Mouse (Mus musculus) right cerebral cortex, adult 18-20 months (tissue): ENCODE data around the gene Slc25a10.

Experiments
- DNase-seq: peaks from one replicate; pipeline ENCODE4 v3.0.0; 2022; ENCODE audit warnings: mixed read lengths

Slc25a10 gene

GRCm38 (mm10) chr11:120491317-120492023 is at the start of gene Slc25a10:
Gene Slc25a10 (plus strand): TSS chr11:120491840.
- peak; percentile 92 for DNase-seq

- no peak for DNase-seq
These were observed 49.3 kb upstream of the Slc25a10 start, which contains the start of gene Tspan10 for GRCm38 (mm10) chr11:120442344-120442743. Gene Tspan10 (plus strand): TSS chr11:120442644.

DNA sequence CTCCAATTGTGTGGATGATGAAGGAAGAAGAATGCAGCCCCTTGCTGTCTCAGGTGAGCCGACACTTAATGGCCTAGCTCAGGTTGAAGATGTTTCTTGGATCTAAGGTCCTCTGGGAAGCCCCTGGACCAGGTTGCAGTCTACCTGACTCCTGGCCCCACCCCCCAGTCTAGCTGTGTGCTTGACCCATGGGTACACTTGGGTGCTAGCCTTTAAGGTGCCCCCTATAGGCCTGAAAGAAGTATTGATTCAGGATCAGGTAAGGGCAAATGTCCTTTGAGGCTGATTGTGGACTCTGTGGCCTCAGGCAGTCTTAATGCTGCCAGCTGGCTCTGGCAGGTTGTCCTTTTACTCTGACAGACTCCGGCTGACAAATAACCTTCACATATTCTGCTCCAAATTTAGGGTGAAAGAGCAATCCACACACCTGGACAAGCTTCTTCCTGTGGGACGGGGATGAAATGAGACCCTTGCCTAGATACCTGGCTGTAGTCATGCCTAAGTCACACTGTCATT is 48.8 kb upstream of the Slc25a10 start:
- no peak for DNase-seq

GRCm38 (mm10) chr11:120444106-120444505 is 47.5 kb upstream of the Slc25a10 start:
- no peak for DNase-seq

DNA sequence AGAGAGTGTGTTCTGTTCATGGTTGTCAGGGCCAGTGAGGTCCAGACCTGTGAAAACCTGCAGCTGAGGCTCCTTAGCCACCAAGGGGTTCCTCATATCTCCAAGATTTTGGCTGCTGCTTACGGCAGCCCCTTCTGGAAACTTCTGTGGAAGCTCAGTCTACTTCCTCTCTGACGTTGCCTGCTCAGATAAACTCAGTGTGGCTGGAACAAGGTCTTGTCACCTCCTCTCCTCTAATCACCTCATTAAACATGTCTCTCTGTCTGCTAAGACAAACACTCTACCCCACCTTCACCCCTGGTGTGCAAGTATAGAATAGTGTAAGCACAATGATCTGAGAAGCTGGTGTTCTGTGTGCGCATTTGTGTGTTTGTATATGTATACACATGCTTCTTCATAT is 46.2 kb upstream of the Slc25a10 start:
- no peak for DNase-seq

GRCm38 (mm10) chr11:120447179-120447578 is 44.5 kb upstream of the Slc25a10 start:
- DNase-seq: no peak

DNA sequence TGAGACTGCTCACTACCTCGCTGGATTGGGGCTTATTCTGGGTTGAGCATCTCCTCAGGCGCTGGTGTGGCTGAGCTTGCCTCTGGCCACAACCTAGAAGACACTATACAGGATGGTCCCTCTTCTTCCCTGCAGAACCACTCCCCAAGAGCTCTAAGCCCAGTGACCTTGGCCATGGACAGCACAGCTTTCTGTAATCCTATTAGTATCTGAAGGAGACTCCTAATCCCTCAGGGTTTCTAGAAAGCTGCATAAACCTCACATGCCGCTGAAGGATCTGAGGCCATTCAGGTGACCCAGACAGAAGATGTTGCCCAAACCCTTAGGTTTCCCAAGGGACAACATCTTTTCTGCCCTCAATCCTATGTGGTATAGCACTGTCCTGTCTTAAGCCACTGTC is 39.4 kb upstream of the Slc25a10 start:
- DNase-seq: no peak

- DNase-seq: no peak
These were observed 38.3 kb upstream of the Slc25a10 start, which contains the start of gene Pde6g for GRCm38 (mm10) chr11:120453306-120453705. Gene Pde6g (minus strand): TSS chr11:120453500.

DNA sequence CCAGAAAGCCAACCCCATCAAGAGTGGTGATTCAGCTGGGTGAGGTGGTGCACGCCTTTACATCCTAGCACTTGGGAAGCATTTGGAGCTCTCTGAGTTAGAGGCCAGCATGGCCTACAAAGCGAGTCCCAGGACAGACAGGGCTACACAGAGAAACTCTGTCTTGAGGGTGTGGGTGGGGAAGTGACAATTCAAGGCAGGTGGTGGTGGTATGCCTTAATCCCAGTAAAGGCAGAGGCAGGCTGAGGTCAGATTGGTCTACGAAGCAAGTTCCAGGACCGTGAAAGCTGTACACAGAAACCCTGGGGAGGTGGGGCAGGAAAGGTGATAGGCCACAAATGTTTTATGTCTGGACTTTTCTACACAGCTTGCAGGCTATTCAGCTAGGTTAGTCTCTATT is 36.7 kb upstream of the Slc25a10 start:
- no peak for DNase-seq

DNA sequence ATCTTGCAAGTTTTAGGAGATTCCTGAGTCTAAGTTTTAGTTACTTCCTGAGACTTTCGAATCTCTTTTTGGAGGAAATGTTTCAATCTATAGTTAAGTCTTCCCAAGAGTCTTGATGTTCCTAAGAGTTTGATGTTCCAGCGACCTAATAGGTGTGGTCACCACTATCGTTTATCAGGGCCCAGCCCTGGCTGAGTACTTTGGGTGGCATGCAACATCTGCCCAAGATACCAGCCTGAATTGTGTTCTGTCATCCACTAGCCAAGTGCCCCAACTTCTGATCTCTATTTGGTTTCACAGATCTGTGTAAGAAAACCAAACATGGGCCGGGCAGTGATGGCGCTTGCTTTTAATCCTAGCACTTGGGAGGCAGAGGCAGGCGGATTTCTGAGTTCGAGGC is 36.2 kb upstream of the Slc25a10 start:
- no peak for DNase-seq

GRCm38 (mm10) chr11:120457370-120457769 is 34.3 kb upstream of the Slc25a10 start:
- no peak for DNase-seq

DNA sequence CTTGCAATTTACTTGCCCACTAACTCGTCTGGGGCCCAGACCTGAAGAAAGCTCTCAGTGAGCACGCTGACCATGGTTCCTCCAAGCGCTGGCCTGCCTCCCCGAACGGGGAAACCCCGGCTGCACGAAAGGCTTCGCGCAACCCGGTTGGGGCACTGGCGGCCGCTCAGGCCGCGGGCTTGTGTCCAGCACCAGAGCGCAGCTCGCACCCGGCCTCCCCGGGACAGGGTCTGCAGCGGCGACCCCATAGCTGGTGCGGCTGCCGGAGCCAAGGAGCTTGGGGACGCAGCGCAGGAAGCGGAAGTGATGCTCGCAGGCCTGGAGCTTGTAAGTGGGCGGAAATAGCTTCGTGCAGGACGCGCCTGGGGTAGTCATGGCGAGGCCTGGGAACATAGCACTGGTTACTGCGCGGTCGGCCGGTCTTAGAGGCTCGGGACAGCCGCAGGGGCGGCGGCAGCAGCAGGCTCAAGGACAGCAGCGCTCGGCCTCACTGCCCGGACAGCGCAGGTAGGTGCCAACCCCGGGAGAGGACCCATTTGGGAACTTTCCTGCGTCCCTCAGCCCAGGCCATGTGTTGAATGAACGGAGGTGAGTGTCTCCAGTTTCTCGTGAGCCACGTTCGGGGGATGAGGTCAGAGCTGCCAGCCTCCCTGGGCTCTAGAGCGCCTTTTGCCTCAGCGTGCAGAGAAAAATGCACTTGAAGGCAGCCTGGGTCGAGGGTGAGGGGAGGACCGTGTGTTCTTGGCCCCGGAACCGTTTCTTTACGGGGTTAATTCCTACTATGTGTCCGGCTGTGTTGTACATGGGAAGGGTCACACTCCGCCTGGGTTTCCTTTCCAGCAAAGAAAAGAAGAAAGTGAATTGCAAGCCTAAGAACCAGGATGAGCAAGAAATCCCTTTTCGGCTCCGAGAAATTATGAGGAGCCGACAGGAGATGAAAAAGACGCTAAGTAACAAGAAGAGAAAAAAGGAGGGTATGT is 33.6 kb upstream of the Slc25a10 start, which contains the start of the genes Oxld1 and Ccdc137:
Gene Oxld1, minus strand, starts transcription at position 297 of the 980 bp plus-strand sequence.
Gene Ccdc137, plus strand, starts transcription at position 344 of the 980 bp plus-strand sequence.
- peak; percentile 76 for DNase-seq

- DNase-seq: no peak
These were observed 32.6 kb upstream of the Slc25a10 start for GRCm38 (mm10) chr11:120458847-120459597.

DNA sequence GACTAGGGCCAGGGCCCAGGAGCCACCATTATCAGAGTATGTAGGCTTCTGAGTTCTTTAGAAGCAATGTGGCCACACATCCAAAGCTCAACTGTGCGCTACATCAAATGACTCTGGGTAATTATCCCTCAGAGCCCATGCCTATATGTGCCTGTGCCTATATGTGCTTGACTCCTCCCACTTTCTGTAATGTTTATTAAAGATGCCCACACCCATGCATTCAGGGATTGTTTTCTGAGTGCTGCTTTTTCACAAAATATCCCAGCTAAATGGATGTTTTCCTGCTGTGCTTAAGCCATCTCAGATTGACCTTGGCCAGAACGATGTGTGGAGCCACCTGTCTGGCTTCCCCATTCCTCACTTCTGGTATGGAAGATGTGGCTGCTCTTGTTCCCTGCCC is 28.1 kb upstream of the Slc25a10 start:
- DNase-seq: no peak

DNA sequence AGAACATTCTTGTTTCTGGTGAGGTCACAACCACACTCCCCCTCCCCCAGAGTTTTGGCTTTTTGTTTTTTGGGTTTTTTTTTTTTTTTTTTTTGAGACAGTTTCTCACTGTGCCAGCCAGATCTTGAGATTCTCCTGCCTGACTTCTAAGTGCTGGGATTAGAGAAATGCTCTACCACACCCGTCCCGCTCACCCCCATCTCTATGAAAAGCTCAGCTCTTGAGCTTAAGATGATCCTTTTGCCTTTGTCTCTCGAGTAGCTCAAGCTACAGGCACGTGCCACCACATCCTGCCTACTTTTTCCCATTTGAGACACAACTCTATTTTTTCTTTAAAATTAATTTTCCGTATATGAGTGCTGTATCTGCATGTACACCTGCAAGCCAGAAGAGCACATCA is 27.3 kb upstream of the Slc25a10 start:
- DNase-seq: no peak

DNA sequence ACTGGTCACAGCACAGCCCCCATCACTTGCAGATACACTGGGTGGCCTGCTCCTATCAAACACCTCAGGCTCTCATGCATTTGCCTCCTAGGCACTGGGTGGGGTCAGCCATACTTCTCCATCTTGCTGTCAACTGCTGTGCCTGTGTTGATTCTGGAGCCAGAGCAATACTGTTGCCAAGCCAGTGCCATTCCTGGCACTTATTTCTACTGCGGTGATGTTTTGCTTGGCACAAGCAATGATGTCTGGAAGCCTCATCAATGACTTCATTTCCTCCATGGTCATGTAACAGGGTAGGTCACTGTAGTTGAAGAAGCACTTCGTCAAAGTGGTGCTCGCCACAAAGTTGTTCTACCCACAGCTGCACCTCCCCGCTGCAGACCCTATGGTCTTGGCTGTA is 26.1 kb upstream of the Slc25a10 start:
- DNase-seq: no peak

- peak; percentile 96 for DNase-seq
These were observed 24.4 kb upstream of the Slc25a10 start, which contains the start of gene Arl16 for GRCm38 (mm10) chr11:120467051-120467735. Gene Arl16 (minus strand): TSS chr11:120467607.

DNA sequence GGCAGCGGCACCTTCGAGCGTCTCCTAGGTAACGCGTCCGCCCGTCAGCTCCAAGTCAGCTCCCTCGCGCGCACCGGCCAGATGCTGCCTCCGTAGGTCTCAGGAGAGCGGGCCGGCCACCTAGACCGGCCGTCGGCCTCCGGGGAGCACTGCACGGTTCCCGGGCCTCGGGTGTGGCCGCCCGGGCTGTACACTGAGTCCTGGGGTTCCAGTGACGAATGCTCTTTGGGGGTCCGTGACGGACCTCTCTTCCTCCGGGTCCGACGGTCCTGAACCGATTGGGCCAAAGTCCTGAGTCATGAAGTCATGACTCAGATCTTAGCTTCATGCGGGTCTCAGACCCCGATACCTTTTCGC is 23.9 kb upstream of the Slc25a10 start:
- DNase-seq: no peak

GRCm38 (mm10) chr11:120472052-120472451 is 19.6 kb upstream of the Slc25a10 start:
- no peak for DNase-seq

GRCm38 (mm10) chr11:120483448-120483934 is 8.1 kb upstream of the Slc25a10 start:
- no peak for DNase-seq

GRCm38 (mm10) chr11:120484265-120484981 is 7.2 kb upstream of the Slc25a10 start, which contains the start of gene Mrpl12:
Gene Mrpl12 (plus strand): TSS chr11:120484613.
- DNase-seq: peak; percentile 93
